Mouse (Mus musculus) MEL (cell line): ENCODE data around the gene Dapk3. TPM values are rescaled to one million over a fixed set of nuclear protein-coding genes. Genes with fewer than 3 reads are reported as not detected.

ENCODE experiments used
- DNase-seq: peaks from one replicate; pipeline ENCODE4 v3.0.0; 2011; ENCODE audit warnings: low read depth, low spot score
- H3K27ac ChIP-seq: 2 replicates; pipeline ENCODE4 v1.5.1; 2012; ENCODE audit warnings: low read depth, mild to moderate bottlenecking, control low read depth, low read length, moderate library complexity; ENCODE audit not compliant: control insufficient read depth
- H3K27me3 ChIP-seq, 2 experiments: fragments of 150-350 bp in 1 of 2; sonication (generic) in 1 of 2; 2 replicates each; pipeline ENCODE4 v1.6.1; 2012; ENCODE audit warnings: low read length in 2 of 2, mild to moderate bottlenecking in 2 of 2, improper control_type of control experiment in 1 of 2, moderate library complexity in 1 of 2; ENCODE audit not compliant: insufficient read depth in 2 of 2, control insufficient read depth in 1 of 2
- H3K36me3 ChIP-seq, 2 experiments: 2 replicates each; pipeline ENCODE4 v1.6.1; 2012 to 2014; ENCODE audit warnings: low read length in 2 of 2, improper control_type of control experiment in 1 of 2, inconsistent platforms in 1 of 2, mild to moderate bottlenecking in 1 of 2; ENCODE audit not compliant: insufficient read depth in 2 of 2, control insufficient read depth in 1 of 2
- H3K4me1 ChIP-seq, 2 experiments: fragments of 150-350 bp in 1 of 2; sonication (generic) in 1 of 2; 2 replicates each; pipeline ENCODE4 v1.6.1; 2012; ENCODE audit warnings: low read length in 2 of 2, improper control_type of control experiment in 1 of 2, mild to moderate bottlenecking in 1 of 2; ENCODE audit not compliant: insufficient read depth in 2 of 2, control insufficient read depth in 1 of 2
- H3K4me3 ChIP-seq, 2 experiments: fragments of 150-350 bp in 1 of 2; sonication (generic) in 1 of 2; 2 replicates each; pipeline ENCODE4 v1.5.1; 2012; ENCODE audit warnings: low read depth in 2 of 2, low read length in 2 of 2, mild to moderate bottlenecking in 2 of 2, moderate library complexity in 2 of 2, control low read depth in 1 of 2, improper control_type of control experiment in 1 of 2; ENCODE audit not compliant: control insufficient read depth in 1 of 2, insufficient read depth in 1 of 2
- H3K79me2 ChIP-seq: 2 replicates; pipeline ENCODE4 v1.6.1; 2012; ENCODE audit warnings: mild to moderate bottlenecking, low read length, moderate library complexity; ENCODE audit not compliant: control insufficient read depth, poor library complexity, insufficient read depth
- H3K9ac ChIP-seq: 2 replicates; pipeline ENCODE4 v1.6.1; 2012; ENCODE audit warnings: low read depth, mild to moderate bottlenecking, control low read depth, low read length, moderate library complexity; ENCODE audit not compliant: control insufficient read depth, poor library complexity, severe bottlenecking
- H3K9me3 ChIP-seq: fragments of 150-350 bp; sonication (generic); replicated peaks from 2 replicates; pipeline ENCODE4 v1.6.1; 2012; ENCODE audit warnings: mild to moderate bottlenecking, low read length, improper control_type of control experiment, moderate library complexity; ENCODE audit not compliant: insufficient read depth
- KAT2A ChIP-seq: conservative IDR thresholded peaks from 2 replicates; pipeline ENCODE4 v1.6.1; 2012; ENCODE audit warnings: low read depth, low read length, improper control_type of control experiment, inconsistent platforms
- RCOR1 ChIP-seq: IDR thresholded peaks from 2 replicates; pipeline ENCODE4 v1.6.1; 2012; ENCODE audit warnings: low read depth, mild to moderate bottlenecking, inconsistent platforms, low read length, improper control_type of control experiment
- polyA plus RNA-seq, 2 experiments: library from polyadenylated mRNA; stranded (reverse) in 1 of 2; unstranded in 1 of 2; fragments of >175 nt in 1 of 2; fragments of >200 nt in 1 of 2; gene quantifications; 2 replicates each; pipeline versions ENCODE4 v1.2.1 to v1.2.4; 2012; ENCODE audit warnings: low replicate concordance in 2 of 2, low read depth in 1 of 2; ENCODE audit not compliant: insufficient read length in 2 of 2, insufficient read depth in 1 of 2, missing spikeins in 1 of 2
- total RNA-seq: library from RNA; depleted of rRNA; stranded (reverse); fragments of 300-350 nt; gene quantifications from 2 replicates; pipeline ENCODE4 v1.2.3, GENCODE M21; 2012; rRNA removed

Gene Dapk3
- total and polyA plus RNA-seq, 3 experiments = 42.3 to 79.1 TPM; not detected in 1

- TF ChIP-seq KAT2A (no peak), RCOR1 (no peak)
- TF ChIP-seq, all 39 proteins: peak for 0
- Histone ChIP-seq H3K27ac (no peak overlapping the region), H3K9ac (no peak overlapping the region), H3K27me3 (no peaks in the 10 kb centered on the region), H3K79me2 (no peaks in the 10 kb centered on the region), H3K9me3 (no peaks in the 10 kb centered on the region), H3K4me3 (no peak overlapping the region), H3K36me3 (peaks cover 0 to 2% of the 10 kb centered on the region in 2 experiments; a peak in 1 of 4 replicates), H3K4me1 (peaks cover 0 to 8% of the 10 kb centered on the region in 2 experiments; a peak in 2 of 4 replicates)
- DNase-seq = no peak
Observed at GRCm38 (mm10) chr10:81242021-81242420, 59.2 kb downstream of the Dapk3 start.

Other genes with a start within 250 kb of the Dapk3 start
- 0.92 and 1.3 TPM in 2 replicates for gene Gng7, start 168.1 kb upstream of the Dapk3 start, total RNA-seq
- gene Gng7, start 168.1 kb upstream of the Dapk3 start, polyA plus RNA-seq = 1 to 10 TPM in 1 of 2 experiments, not detected in 1; 6.2 TPM
- gene Diras1, start 157.3 kb upstream of the Dapk3 start, total RNA-seq = not detected in 2 replicates
- under 1 TPM in 1 of 2 experiments, not detected in 1; 0.04 TPM for gene Diras1, start 157.3 kb upstream of the Dapk3 start, polyA plus RNA-seq
- gene Slc39a3, start 145.6 kb upstream of the Dapk3 start, total RNA-seq = 14.8 and 19.5 TPM in 2 replicates
- gene Slc39a3, start 145.6 kb upstream of the Dapk3 start, polyA plus RNA-seq = 10 to 100 TPM in 1 of 2 experiments, not detected in 1; 15.6 TPM
- 100 and 101 TPM in 2 replicates for gene Sgta, start 122.8 kb upstream of the Dapk3 start, total RNA-seq
- 1,000 to 10,000 TPM in 1 of 2 experiments, 100 to 1,000 TPM in 1; 152 to 1,019 TPM for gene Sgta, start 122.8 kb upstream of the Dapk3 start, polyA plus RNA-seq
- gene Thop1, start 113.0 kb upstream of the Dapk3 start, total RNA-seq = 121 and 126 TPM in 2 replicates
- gene Thop1, start 113.0 kb upstream of the Dapk3 start, polyA plus RNA-seq = 100 to 1,000 TPM in 1 of 2 experiments, 10 to 100 TPM in 1; 75.7 to 113 TPM
- not detected in 2 replicates for gene Creb3l3, start 84.1 kb upstream of the Dapk3 start, total RNA-seq
- under 1 TPM in 1 of 2 experiments, not detected in 1; 0.35 TPM for gene Creb3l3, start 84.1 kb upstream of the Dapk3 start, polyA plus RNA-seq
- gene Map2k2, start 77.1 kb upstream of the Dapk3 start, total RNA-seq = 147 and 152 TPM in 2 replicates
- gene Map2k2, start 77.1 kb upstream of the Dapk3 start, polyA plus RNA-seq = 100 to 1,000 TPM in 1 of 2 experiments, not detected in 1; 212 TPM
- 23.8 and 25.3 TPM in 2 replicates for gene Zbtb7a, start 47.8 kb upstream of the Dapk3 start, total RNA-seq
- 10 to 100 TPM; 40.6 to 45.4 TPM for gene Zbtb7a, start 47.8 kb upstream of the Dapk3 start, polyA plus RNA-seq
- 19.5 and 21.0 TPM in 2 replicates for gene Pias4, start 15.1 kb upstream of the Dapk3 start, total RNA-seq
- 10 to 100 TPM in 1 of 2 experiments, not detected in 1; 40.4 TPM for gene Pias4, start 15.1 kb upstream of the Dapk3 start, polyA plus RNA-seq
- 2,850 and 2,863 TPM in 2 replicates for gene Eef2, start 6.4 kb upstream of the Dapk3 start, total RNA-seq
- gene Eef2, start 6.4 kb upstream of the Dapk3 start, polyA plus RNA-seq = 1,000 to 10,000 TPM; 3,442 to 4,586 TPM
- gene 4930442H23Rik, start 844 bp downstream of the Dapk3 start, total RNA-seq = 0.13 and 0.31 TPM in 2 replicates
- gene 4930442H23Rik, start 844 bp downstream of the Dapk3 start, polyA plus RNA-seq = under 1 TPM in 1 of 2 experiments, not detected in 1; 0.42 TPM
- gene Nmrk2, start 19.0 kb downstream of the Dapk3 start, total RNA-seq = not detected in 2 replicates
- not detected for gene Nmrk2, start 19.0 kb downstream of the Dapk3 start, polyA plus RNA-seq
- gene Atcay, start 47.8 kb downstream of the Dapk3 start, total RNA-seq = 0.19 and 0.20 TPM in 2 replicates
- under 1 TPM in 1 of 2 experiments, not detected in 1; 0.33 TPM for gene Atcay, start 47.8 kb downstream of the Dapk3 start, polyA plus RNA-seq
- gene Zfr2, start 50.1 kb downstream of the Dapk3 start, total RNA-seq = 0.39 and 0.81 TPM in 2 replicates
- gene Zfr2, start 50.1 kb downstream of the Dapk3 start, polyA plus RNA-seq = 1 to 10 TPM in 1 of 2 experiments, not detected in 1; 1.4 TPM
- 0.10 and 0.23 TPM in 2 replicates for gene Matk, start 69.9 kb downstream of the Dapk3 start, total RNA-seq
- 1 to 10 TPM in 1 of 2 experiments, not detected in 1; 1.0 TPM for gene Matk, start 69.9 kb downstream of the Dapk3 start, polyA plus RNA-seq
- 137 and 150 TPM in 2 replicates for gene Mrpl54, start 83.9 kb downstream of the Dapk3 start, total RNA-seq
- 100 to 1,000 TPM; 157 to 421 TPM for gene Mrpl54, start 83.9 kb downstream of the Dapk3 start, polyA plus RNA-seq
- gene Apba3, start 84.0 kb downstream of the Dapk3 start, total RNA-seq = 68.9 and 81.3 TPM in 2 replicates
- gene Apba3, start 84.0 kb downstream of the Dapk3 start, polyA plus RNA-seq = 10 to 100 TPM in 1 of 2 experiments, not detected in 1; 73.2 TPM
- 2.5 and 2.9 TPM in 2 replicates for gene Tjp3, start 108.6 kb downstream of the Dapk3 start, total RNA-seq
- gene Tjp3, start 108.6 kb downstream of the Dapk3 start, polyA plus RNA-seq = 1 to 10 TPM in 1 of 2 experiments, not detected in 1; 4.9 TPM
- 14.1 and 14.4 TPM in 2 replicates for gene Pip5k1c, start 110.0 kb downstream of the Dapk3 start, total RNA-seq
- 10 to 100 TPM in 1 of 2 experiments, not detected in 1; 40.5 TPM for gene Pip5k1c, start 110.0 kb downstream of the Dapk3 start, polyA plus RNA-seq
- 43.5 and 47.6 TPM in 2 replicates for gene Cactin, start 138.1 kb downstream of the Dapk3 start, total RNA-seq
- 10 to 100 TPM in 1 of 2 experiments, not detected in 1; 66.8 TPM for gene Cactin, start 138.1 kb downstream of the Dapk3 start, polyA plus RNA-seq
- 0.13 TPM in 1 of 2 replicates, not detected in the other for gene Tbxa2r, start 145.7 kb downstream of the Dapk3 start, total RNA-seq
- gene Tbxa2r, start 145.7 kb downstream of the Dapk3 start, polyA plus RNA-seq = under 1 TPM in 1 of 2 experiments, not detected in 1; 0.31 TPM
- not detected in 2 replicates for gene Gipc3, start 160.3 kb downstream of the Dapk3 start, total RNA-seq
- gene Gipc3, start 160.3 kb downstream of the Dapk3 start, polyA plus RNA-seq = not detected
- 22.8 and 27.0 TPM in 2 replicates for gene Hmg20b, start 167.5 kb downstream of the Dapk3 start, total RNA-seq
- gene Hmg20b, start 167.5 kb downstream of the Dapk3 start, polyA plus RNA-seq = 10 to 100 TPM in 1 of 2 experiments, not detected in 1; 92.7 TPM
- 17.9 and 29.0 TPM in 2 replicates for gene Mfsd12, start 174.5 kb downstream of the Dapk3 start, total RNA-seq
- 10 to 100 TPM in 1 of 2 experiments, not detected in 1; 22.5 TPM for gene Mfsd12, start 174.5 kb downstream of the Dapk3 start, polyA plus RNA-seq
- gene 4930404N11Rik, start 182.8 kb downstream of the Dapk3 start, total RNA-seq = 6.7 and 12.1 TPM in 2 replicates
- 1 to 10 TPM in 1 of 2 experiments, not detected in 1; 3.1 TPM for gene 4930404N11Rik, start 182.8 kb downstream of the Dapk3 start, polyA plus RNA-seq
- 20.7 and 24.7 TPM in 2 replicates for gene Fzr1, start 195.5 kb downstream of the Dapk3 start, total RNA-seq
- 100 to 1,000 TPM in 1 of 2 experiments, not detected in 1; 115 TPM for gene Fzr1, start 195.5 kb downstream of the Dapk3 start, polyA plus RNA-seq
- gene Dohh, start 201.4 kb downstream of the Dapk3 start, total RNA-seq = 153 and 157 TPM in 2 replicates
- 100 to 1,000 TPM in 1 of 2 experiments, not detected in 1; 145 TPM for gene Dohh, start 201.4 kb downstream of the Dapk3 start, polyA plus RNA-seq
- 0.46 and 0.62 TPM in 2 replicates for gene Gm48551, start 201.5 kb downstream of the Dapk3 start, total RNA-seq
- 1 to 10 TPM in 1 of 2 experiments, not detected in 1; 2.6 TPM for gene Gm48551, start 201.5 kb downstream of the Dapk3 start, polyA plus RNA-seq
- gene Gm48552, start 206.0 kb downstream of the Dapk3 start, total RNA-seq = 0.49 and 0.89 TPM in 2 replicates
- 1 to 10 TPM in 1 of 2 experiments, not detected in 1; 1.2 TPM for gene Gm48552, start 206.0 kb downstream of the Dapk3 start, polyA plus RNA-seq
- 6.5 and 6.7 TPM in 2 replicates for gene Smim24, start 210.0 kb downstream of the Dapk3 start, total RNA-seq
- 10 to 100 TPM in 1 of 2 experiments, not detected in 1; 29.5 TPM for gene Smim24, start 210.0 kb downstream of the Dapk3 start, polyA plus RNA-seq